Mouse (Mus musculus): ENCODE data around the gene Grik2.

GRCm38 (mm10) chr10:49500628-49501027 lies 287.9 kb downstream of the Grik2 start:
- TF ChIP-seq CTCF (conservative IDR thresholded peaks at IDR 0.05; ENCODE audit: insufficient read depth, insufficient read length, low read depth, low read length) (no peak), POLR2A (IDR thresholded peaks at IDR 0.05; ENCODE audit: low read depth, low read length) (no peak)

Data from kidney, adult 2 months (tissue).